Mouse (Mus musculus) lung, adult 2 months (tissue): ENCODE measurements around the gene Rufy1.

Experiments
- CTCF ChIP-seq: fragments of 200-500 bp; IDR thresholded peaks from 2 replicates; pipeline ENCODE4 v1.5.1; 2011; ENCODE audit warnings: mild to moderate bottlenecking, low read length, control low read depth; ENCODE audit not compliant: insufficient read depth
- POLR2A ChIP-seq: fragments of 200-500 bp; IDR thresholded peaks from 2 replicates; pipeline ENCODE4 v1.6.1; 2011; ENCODE audit warnings: low read depth, mild to moderate bottlenecking, control low read depth, low read length, borderline replicate concordance; ENCODE audit errors: extremely low read depth

DNA sequence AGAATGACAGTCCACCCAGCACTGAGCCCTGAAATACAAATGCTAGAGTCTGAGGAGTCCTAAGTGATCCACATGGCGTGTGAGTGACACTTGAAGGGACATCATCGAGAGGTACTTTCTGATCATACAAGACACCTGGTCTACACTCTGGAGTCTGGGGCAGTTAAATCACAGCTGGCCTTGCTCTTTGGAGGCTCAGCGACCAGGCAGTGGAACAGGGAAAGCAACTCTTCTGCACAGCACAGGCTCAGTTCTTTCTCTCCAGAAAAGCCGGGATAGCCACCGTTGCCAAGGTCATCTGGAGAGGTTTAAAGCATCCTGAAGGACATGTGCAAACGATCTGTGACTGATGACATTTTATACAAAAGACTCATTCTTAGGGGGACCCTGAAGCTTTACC is 23.7 kb downstream of the Rufy1 start:
- no peak for TF ChIP-seq CTCF
- TF ChIP-seq POLR2A: no peak
